Mouse (Mus musculus): Measurements from ENCODE around the gene Gm21764.
"Not testable (repeated sequence)": the region's sequence is repeated elsewhere in the genome, so short reads cannot be mapped to it uniquely, and the experiment has no call there.

The Gm21764 gene

GRCm38 (mm10) chrY:18061712-18062111 is at the start of gene Gm21764:
Gm21764 (minus strand) TSS chrY:18061812.
- DNase-seq (ENCODE audit: low spot score): not testable (repeated sequence)

DNA sequence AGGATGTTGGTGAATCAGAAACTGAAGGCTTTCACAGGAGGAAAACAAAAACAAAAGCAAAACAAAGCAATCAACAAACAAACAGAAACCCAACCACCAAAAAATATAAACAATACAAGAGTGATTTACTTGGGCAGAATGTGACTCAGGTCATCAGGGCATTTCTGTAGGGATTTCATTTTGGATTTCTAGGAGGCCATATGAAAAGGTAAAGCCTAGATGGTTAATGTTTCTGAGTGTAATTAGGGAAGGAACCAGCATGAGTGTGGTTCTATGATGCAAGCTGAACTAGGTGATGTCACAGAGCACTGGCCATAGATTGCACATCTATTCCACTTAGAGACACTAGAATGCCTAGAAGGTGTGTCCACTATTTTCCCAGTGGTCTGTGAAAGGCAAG is 27.2 kb upstream of the Gm21764 start, which contains the start of gene Ssty1:
Ssty1 (plus strand) TSS at position 301 of the 400 bp plus-strand sequence.
- DNase-seq (ENCODE audit: low spot score): not testable (repeated sequence)

All from adipocyte (in vitro differentiated cells).